ENCODE assay signal across 8 mouse cellular contexts in genomic region chr13:60936500-60936901, GRCm38 (mm10). TPM values are rescaled to one million over a fixed set of nuclear protein-coding genes. Genes with fewer than 3 reads are reported as not detected.
DNase-seq lines count a peak whose midpoint lies in the region; ATAC-seq and TF ChIP-seq lines count a peak whose summit lies in the region.
"Had no signal": no experiment of that assay in that cellular context is flagged by ENCODE, and none has a peak within 500 bp of the region (broad histone marks: within the 10 kb centered on the region; RNA-seq: fewer than 3 reads in every experiment).

Gene Gm49391, minus strand, starts transcription at chr13:60936571.
Gene Ctla2a, minus strand, starts transcription at chr13:60936625.

- peak; percentile 67 for DNase-seq in T-cell, adult 2 months (ENCODE audit: low spot score)
- DNase-seq in lung, adult 2 months: peak; percentile 19
- peak; percentile 14 for DNase-seq in yolk sac, embryonic 10.5 days (ENCODE audit: low spot score)
- no peak for DNase-seq in frontal cortex, adult 2 months (ENCODE audit: extremely low spot score in 1 of 2, low spot score in 1 of 2)
- no peak for DNase-seq in forebrain, embryonic 14.5 days (ENCODE audit: low spot score)

- peak; percentile 96 for ATAC-seq in hematopoietic stem cell, adult 5-6 weeks (replicated peaks in 1 of 2; ENCODE audit: insufficient read depth in 1 of 2, low FRiP score in 2 of 2, low TSS enrichment in 1 of 2, low read depth in 1 of 2, poor library complexity in 2 of 2, severe bottlenecking in 2 of 2)
- no peak for ATAC-seq in forebrain, embryonic 14.5 days

- 23% methylated on average over 5 of the region's 5 CpGs for WGBS in lung, adult 2 months
- 71% methylated on average over 5 of the region's 5 CpGs for WGBS in forebrain, embryonic 14.5 days

- TF ChIP-seq CTCF in cortical plate, adult 2 months (IDR thresholded peaks at IDR 0.05; ENCODE audit: extremely low read depth, insufficient read depth, low read length): no peak
- TF ChIP-seq CTCF in lung, adult 2 months (IDR thresholded peaks at IDR 0.05; ENCODE audit: insufficient read depth, low read length): no peak

- H3K4me1 ChIP-seq in cortical plate, adult 2 months (ENCODE audit: control insufficient read depth, insufficient read depth, low read length): no peaks in the 10 kb centered on the region
- no peaks in the 10 kb centered on the region; the same call in 1 of the 2 replicates for H3K4me1 ChIP-seq in lung, adult 2 months (ENCODE audit: control insufficient read depth, insufficient read depth, low read length)
- no peaks in the 10 kb centered on the region for H3K4me1 ChIP-seq in forebrain, embryonic 14.5 days (ENCODE audit: control insufficient read depth, insufficient read depth, low read length)

- no peak for TF ChIP-seq POLR2A in cortical plate, adult 2 months (IDR thresholded peaks at IDR 0.05; ENCODE audit: extremely low read depth, insufficient read depth, low read length)
- TF ChIP-seq POLR2A in lung, adult 2 months (IDR thresholded peaks at IDR 0.05; ENCODE audit: borderline replicate concordance, extremely low read depth, low read depth, low read length): peak; percentile 67; the same call in 1 of the 2 replicates

- H3K27me3 ChIP-seq in forebrain, embryonic 14.5 days (replicated peaks; ENCODE audit: control insufficient read depth, insufficient read depth, low read length): no peaks in the 10 kb centered on the region

- H3K9me3 ChIP-seq in forebrain, embryonic 14.5 days (replicated peaks; ENCODE audit: control insufficient read depth, low read length): no peaks in the 10 kb centered on the region; the same call in 1 of the 2 replicates

- H3K36me3 ChIP-seq in forebrain, embryonic 14.5 days (ENCODE audit: control insufficient read depth, insufficient read depth, low read length): no peaks in the 10 kb centered on the region

- no peak within 1 kb of the TSS for H3K4me3 ChIP-seq in cortical plate, adult 2 months (ENCODE audit: insufficient read depth, low read length)
- peak within 1 kb of the TSS; percentile 67 for H3K4me3 ChIP-seq in lung, adult 2 months (replicated peaks; ENCODE audit: extremely low read depth, low read depth, low read length)
- H3K4me3 ChIP-seq in forebrain, embryonic 14.5 days (ENCODE audit: low read depth, low read length): no peak within 1 kb of the TSS
- H3K4me3 ChIP-seq: erythroblast, embryonic 14.5 days had no signal

- H3K4me2 ChIP-seq in forebrain, embryonic 14.5 days (ENCODE audit: low read length): no peak within 1 kb of the TSS

- H3K27ac ChIP-seq in cortical plate, adult 2 months (ENCODE audit: insufficient read depth, low read length): peak within 1 kb of the TSS; percentile 56; the same call in 1 of the 2 replicates
- H3K27ac ChIP-seq in forebrain, embryonic 14.5 days (ENCODE audit: low read depth, low read length): no peak within 1 kb of the TSS

- no peak within 1 kb of the TSS for H3K9ac ChIP-seq in forebrain, embryonic 14.5 days (ENCODE audit: low read length)

RNA-seq across cellular contexts. Expression of gene Gm49391, which starts in this region (rescaled TPM):
- 1.7 and 2.5 TPM in 2 replicates for polyA plus RNA-seq in cortical plate, adult 2 months (2012; rRNA removed)
- total RNA-seq in hematopoietic stem cell, adult 5-6 weeks (2017): 41.7 and 71.4 TPM in 2 replicates
- polyA plus RNA-seq in lung, adult 2 months (2012; rRNA removed): 4.5 and 4.8 TPM in 2 replicates
- polyA plus RNA-seq in frontal cortex, adult 2 months (2012; rRNA removed): 3.2 and 4.8 TPM in 2 replicates
- 2.0 TPM in 1 of 2 replicates, not detected in the other for polyA plus RNA-seq in forebrain, embryonic 14.5 days (2014; fragmentation: Nextera tagmentation; extraction: Ambion mirVana)
- polyA plus RNA-seq: erythroblast, embryonic 14.5 days had no signal

RNA-seq across cellular contexts. Expression of gene Ctla2a, which starts in this region (rescaled TPM):
- polyA plus RNA-seq in cortical plate, adult 2 months (2012; rRNA removed): 12.2 and 15.4 TPM in 2 replicates
- 1,100 and 1,226 TPM in 2 replicates for total RNA-seq in hematopoietic stem cell, adult 5-6 weeks (2017)
- 49.0 and 60.9 TPM in 2 replicates for polyA plus RNA-seq in lung, adult 2 months (2012; rRNA removed)
- 22.7 and 44.1 TPM in 2 replicates for polyA plus RNA-seq in frontal cortex, adult 2 months (2012; rRNA removed)
- polyA plus RNA-seq in forebrain, embryonic 14.5 days (2014; fragmentation: Nextera tagmentation; extraction: Ambion mirVana): 13.2 and 15.0 TPM in 2 replicates

Comparison
In these comparisons a context has a peak if more than half of its experiments do, and no peak if none do; other contexts are left out.
1. DNase-seq: peak in T-cell, adult 2 months (single experiment), lung, adult 2 months (single experiment) and yolk sac, embryonic 10.5 days (single experiment); none in frontal cortex, adult 2 months (0 of 2) and forebrain, embryonic 14.5 days (single experiment).